Mouse (Mus musculus) myocyte (in vitro differentiated cells): ENCODE measurements around the gene Serpinb11.

Experiments used
- CEBPB ChIP-seq: IDR thresholded peaks from 2 replicates; pipeline ENCODE4 v1.6.1; 2011; ENCODE audit warnings: mild to moderate bottlenecking, moderate library complexity; ENCODE audit not compliant: poor library complexity, insufficient read depth, severe bottlenecking
- E2F4 ChIP-seq: IDR thresholded peaks from one replicate; pipeline ENCODE4 v1.6.1; 2011; ENCODE audit warnings: mild to moderate bottlenecking, control low read depth, moderate library complexity; ENCODE audit not compliant: insufficient read depth
- MAX ChIP-seq: IDR thresholded peaks from one replicate; pipeline ENCODE4 v1.6.1; 2011; ENCODE audit warnings: low read depth, mild to moderate bottlenecking, control low read depth
- MYOG ChIP-seq, 3 experiments: IDR thresholded peaks; one replicate each; pipeline ENCODE4 v1.6.1; 2011; ENCODE audit warnings: control low read depth in 2 of 3, low read depth in 2 of 3, mild to moderate bottlenecking in 2 of 3; ENCODE audit not compliant: insufficient read length in 2 of 3, control insufficient read depth in 1 of 3, insufficient read depth in 1 of 3
- POLR2A ChIP-seq: IDR thresholded peaks from one replicate; pipeline ENCODE4 v1.6.1; 2011; ENCODE audit warnings: low read depth, mild to moderate bottlenecking, control low read depth, moderate library complexity; ENCODE audit not compliant: insufficient read length
- POLR2AphosphoS2 ChIP-seq: IDR thresholded peaks from one replicate; pipeline ENCODE4 v1.6.1; 2011; ENCODE audit warnings: low read depth, control low read depth; ENCODE audit not compliant: insufficient read length
- REST ChIP-seq: IDR thresholded peaks from one replicate; pipeline ENCODE4 v1.6.1; 2011; ENCODE audit warnings: mild to moderate bottlenecking, control low read depth, moderate library complexity; ENCODE audit not compliant: insufficient read depth, insufficient read length
- SRF ChIP-seq: IDR thresholded peaks from one replicate; pipeline ENCODE4 v1.6.1; 2011; ENCODE audit warnings: low read depth; ENCODE audit not compliant: control insufficient read depth, insufficient read length
- TCF12 ChIP-seq: IDR thresholded peaks from one replicate; pipeline ENCODE4 v1.6.1; 2011; ENCODE audit warnings: mild to moderate bottlenecking, control low read depth; ENCODE audit not compliant: poor library complexity, insufficient read depth, severe bottlenecking
- USF1 ChIP-seq: IDR thresholded peaks from one replicate; pipeline ENCODE4 v1.6.1; 2011; ENCODE audit warnings: low read depth, mild to moderate bottlenecking, control low read depth, moderate library complexity

DNA sequence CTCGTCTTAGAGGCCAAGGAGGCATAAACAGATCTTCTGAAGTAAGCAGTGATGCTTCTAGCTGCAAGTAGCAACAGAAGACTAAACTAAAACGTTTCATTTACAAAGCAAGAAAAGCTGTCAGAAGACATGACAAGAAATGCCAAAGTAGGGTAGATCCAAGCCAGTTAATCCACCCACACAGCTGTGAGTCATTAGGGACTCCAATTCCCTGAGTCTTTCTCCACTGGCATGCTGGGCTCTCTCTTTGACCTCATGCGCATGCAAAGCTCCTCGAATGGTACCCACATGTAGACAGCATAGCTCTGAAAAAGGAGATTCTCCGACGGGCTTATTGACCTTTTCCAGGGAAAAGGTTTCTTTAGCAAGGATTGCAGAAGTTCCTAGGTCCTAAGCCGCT is 5.0 kb downstream of the Serpinb11 start:
- TF ChIP-seq MAX (no peak), POLR2AphosphoS2 (no peak), TCF12 (no peak), E2F4 (no peak), MYOG (IDR thresholded peaks at IDR 0.05; ENCODE audit: control insufficient read depth in 1 of 3, insufficient read depth in 1 of 3, insufficient read length in 2 of 3, low read depth in 2 of 3) (no peak), CEBPB (no peak), REST (no peak), POLR2A (no peak), USF1 (no peak), SRF (no peak)
